Mouse (Mus musculus): ENCODE results near the gene Htr3b. TPM values are rescaled to one million over a fixed set of nuclear protein-coding genes. Genes with fewer than 3 reads are reported as not detected.
A peak's percentile ranks its signal among the peaks of the same experiment; 100 is the strongest.
"Not testable (repeated sequence)": the region's sequence is repeated elsewhere in the genome, so short reads cannot be mapped to it uniquely, and the experiment has no call there.

Gene Htr3b
- polyA plus RNA-seq, 1 experiment from 2014 or later: not detected

DNA sequence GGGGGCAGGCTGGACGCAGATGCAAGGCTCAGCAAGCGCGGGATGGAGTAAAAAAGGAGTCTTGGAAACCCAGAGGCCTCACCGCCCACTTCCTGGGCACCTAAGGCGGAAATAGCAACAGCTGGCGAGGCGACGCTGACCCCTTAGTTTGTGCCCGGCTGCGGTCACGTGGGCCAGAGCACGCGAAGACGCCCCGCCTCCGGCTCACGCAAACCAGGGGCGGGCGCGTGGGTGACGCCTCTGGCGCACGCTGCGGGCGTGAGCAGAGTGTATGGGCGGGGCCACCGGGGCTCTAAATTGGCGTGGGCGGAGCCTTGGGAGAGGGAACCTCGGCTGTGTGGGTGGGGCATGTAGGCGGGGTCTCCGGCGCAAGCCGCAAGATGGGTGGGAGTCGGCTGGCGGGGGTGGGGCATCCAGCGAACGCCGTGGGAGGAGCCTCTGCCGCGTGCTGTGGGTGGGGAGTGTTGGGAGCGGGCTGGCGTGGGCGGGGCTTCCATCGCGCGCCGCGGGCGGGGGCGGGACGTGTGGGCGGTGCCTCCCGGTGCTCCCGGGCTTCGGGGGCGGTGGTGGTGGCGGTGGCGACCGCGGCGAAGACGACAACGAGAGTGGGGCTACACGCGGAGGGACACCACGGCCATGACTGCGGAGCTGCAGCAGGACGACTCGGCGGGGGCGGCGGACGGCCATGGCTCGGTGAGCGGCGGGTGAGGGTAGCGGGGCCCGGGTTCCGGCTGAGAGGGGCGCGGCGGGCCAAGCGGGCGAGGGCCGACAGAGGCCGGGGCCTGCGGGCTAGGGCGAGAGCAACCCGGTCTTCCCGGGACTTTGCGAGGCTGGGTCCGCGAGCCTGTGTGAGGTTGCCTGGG lies 20.3 kb upstream of the Htr3b start, which contains the start of gene Usp28:
Usp28 (plus strand) TSS at position 531 of the 863 bp plus-strand sequence.
- peak; percentile 94 for ATAC-seq

DNA sequence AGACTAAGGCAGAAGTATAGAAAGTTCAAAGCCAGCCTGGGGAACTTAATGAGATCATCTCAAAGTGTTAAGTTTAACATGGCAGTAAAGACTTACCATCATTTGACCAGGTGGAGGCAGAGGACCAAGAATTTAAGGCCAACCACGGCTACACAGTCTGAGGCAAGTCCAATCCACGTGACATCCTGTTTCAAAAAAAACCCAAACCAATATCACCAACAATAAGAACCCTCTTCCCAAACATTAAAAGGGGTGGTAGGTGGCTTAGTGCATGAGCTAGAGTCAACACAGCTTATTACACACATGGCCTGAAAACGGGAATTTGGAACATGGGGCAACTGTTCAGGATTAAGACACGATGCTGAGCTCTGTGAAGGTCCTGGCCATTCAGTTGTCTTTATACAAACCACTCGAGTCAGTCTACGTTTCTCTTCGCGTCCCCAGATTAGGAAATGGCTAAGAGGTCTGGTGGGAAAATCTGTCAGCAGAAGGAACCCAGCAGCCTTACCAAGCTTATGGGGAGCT lies 19.6 kb upstream of the Htr3b start:
- Histone ChIP-seq H3K4me1 (replicated peaks; ENCODE audit: control insufficient read depth, insufficient read depth, low read length) (peaks cover 18% of the 10 kb centered on the region), H3K36me3 (ENCODE audit: control insufficient read depth, insufficient read depth) (no peaks in the 10 kb centered on the region), H3K27me3 (replicated peaks; ENCODE audit: control insufficient read depth, insufficient read depth, low read length) (no peaks in the 10 kb centered on the region; the same call in 1 of the 2 replicates), H3K9me3 (ENCODE audit: control insufficient read depth, low read length) (no peaks in the 10 kb centered on the region), H3K27ac (ENCODE audit: low read length) (peak overlapping the region; percentile 90), H3K4me3 (replicated peaks; ENCODE audit: low read length) (peak overlapping the region; percentile 64), H3K9ac (replicated peaks; ENCODE audit: low read depth, low read length) (peak overlapping the region; percentile 61), H3K4me2 (ENCODE audit: low read length) (peak overlapping the region; percentile 69)
- ATAC-seq: peak; percentile 16
- 33% methylated on average over 8 of the region's 8 CpGs for WGBS

More for the DNA sequence above, 20.3 kb upstream of the Htr3b start, which contains the start of gene Usp28:
- H3K4me2 ChIP-seq (ENCODE audit: low read length): peak within 1 kb of the TSS; percentile 69
- H3K4me3 ChIP-seq (replicated peaks; ENCODE audit: low read length): peak within 1 kb of the TSS; percentile 64
- peaks cover 18% of the 10 kb centered on the region for H3K4me1 ChIP-seq (replicated peaks; ENCODE audit: control insufficient read depth, insufficient read depth, low read length)
- H3K27ac ChIP-seq (ENCODE audit: low read length): peak within 1 kb of the TSS; percentile 90
- H3K27me3 ChIP-seq (replicated peaks; ENCODE audit: control insufficient read depth, insufficient read depth, low read length): no peaks in the 10 kb centered on the region; the same call in 1 of the 2 replicates
- peak within 1 kb of the TSS; percentile 72 for H3K9ac ChIP-seq (replicated peaks; ENCODE audit: low read depth, low read length)
- no peaks in the 10 kb centered on the region for H3K36me3 ChIP-seq (ENCODE audit: control insufficient read depth, insufficient read depth)
- WGBS: under 1% methylated on average over 80 of the region's 94 CpGs
- H3K9me3 ChIP-seq (ENCODE audit: control insufficient read depth, low read length): no peaks in the 10 kb centered on the region

DNA sequence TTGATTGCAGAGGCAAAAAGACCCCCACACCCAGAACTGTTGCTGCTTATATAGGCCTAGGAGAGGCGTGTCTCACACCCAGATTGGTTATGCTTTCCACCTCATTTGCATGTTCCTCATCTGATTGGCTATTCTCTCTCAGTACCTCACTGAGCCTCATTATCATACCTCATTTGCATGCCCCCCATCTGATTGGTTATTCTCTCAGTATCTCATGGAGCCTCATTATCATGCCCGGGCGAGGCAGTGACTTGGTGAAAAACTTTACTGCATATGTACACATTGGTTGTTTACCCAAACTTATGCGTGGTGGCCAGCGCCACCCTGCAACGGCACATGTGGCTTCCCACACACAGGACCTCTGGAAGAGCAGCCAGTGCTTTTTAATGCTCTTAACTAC lies 19.0 kb upstream of the Htr3b start:
- H3K4me1 ChIP-seq (replicated peaks; ENCODE audit: control insufficient read depth, insufficient read depth, low read length): peaks cover 17% of the 10 kb centered on the region
- H3K9ac ChIP-seq (replicated peaks; ENCODE audit: low read depth, low read length); H3K4me2 ChIP-seq (ENCODE audit: low read length); H3K9me3 ChIP-seq (ENCODE audit: control insufficient read depth, low read length); H3K36me3 ChIP-seq (ENCODE audit: control insufficient read depth, insufficient read depth); H3K4me3 ChIP-seq (replicated peaks; ENCODE audit: low read length); H3K27me3 ChIP-seq (replicated peaks; ENCODE audit: control insufficient read depth, insufficient read depth, low read length); ATAC-seq; H3K27ac ChIP-seq (ENCODE audit: low read length): not testable (repeated sequence)
- 91% methylated on average over 6 of the region's 6 CpGs for WGBS

DNA sequence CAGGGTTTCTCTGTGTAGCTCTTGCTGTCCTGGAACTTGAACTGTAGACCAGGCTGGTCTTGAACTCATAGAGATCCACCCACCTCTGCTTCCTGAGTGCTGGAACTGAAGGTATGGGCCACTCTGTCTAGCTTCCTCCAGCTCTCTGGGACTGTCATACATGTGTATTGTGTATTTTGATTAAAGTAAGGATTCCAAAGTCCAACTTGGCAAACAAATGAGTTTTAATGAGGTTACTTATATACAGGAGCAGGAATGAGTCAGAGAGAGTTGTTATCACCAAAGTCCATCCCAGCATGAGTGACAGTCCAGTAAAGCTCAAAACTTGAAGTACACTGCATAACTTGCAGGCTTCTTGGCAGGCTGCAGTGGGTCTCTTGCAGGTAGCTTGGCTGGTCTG lies 17.0 kb upstream of the Htr3b start:
- H3K4me2 ChIP-seq (ENCODE audit: low read length): no peak overlapping the region
- peaks cover 7% of the 10 kb centered on the region for H3K4me1 ChIP-seq (replicated peaks; ENCODE audit: control insufficient read depth, insufficient read depth, low read length)
- H3K4me3 ChIP-seq (replicated peaks; ENCODE audit: low read length): no peak overlapping the region
- H3K27me3 ChIP-seq (replicated peaks; ENCODE audit: control insufficient read depth, insufficient read depth, low read length): no peaks in the 10 kb centered on the region; the same call in 1 of the 2 replicates
- H3K9ac ChIP-seq (replicated peaks; ENCODE audit: low read depth, low read length): no peak overlapping the region
- no peaks in the 10 kb centered on the region for H3K36me3 ChIP-seq (ENCODE audit: control insufficient read depth, insufficient read depth)
- no peaks in the 10 kb centered on the region for H3K9me3 ChIP-seq (ENCODE audit: control insufficient read depth, low read length)
- no peak for ATAC-seq
- H3K27ac ChIP-seq (ENCODE audit: low read length): no peak overlapping the region

DNA sequence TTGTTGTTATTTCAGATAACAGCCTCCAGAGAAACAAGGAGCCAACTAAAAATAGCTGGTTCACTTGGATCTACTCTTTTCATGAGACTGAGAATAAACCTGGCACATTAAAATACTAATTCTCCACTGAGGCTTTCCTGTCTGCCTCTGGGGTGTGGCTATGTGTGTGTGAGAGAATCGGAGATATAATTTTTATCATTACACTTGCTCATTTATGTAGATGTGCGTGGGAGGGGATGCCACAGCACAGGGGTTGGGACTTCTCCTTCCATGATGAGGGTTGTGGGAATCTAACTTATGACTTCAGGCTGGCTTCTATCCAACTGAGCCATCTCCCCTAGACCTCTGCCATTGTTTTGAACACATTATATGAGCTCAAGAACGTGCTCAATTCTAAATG lies 16.0 kb upstream of the Htr3b start:
- H3K36me3 ChIP-seq (ENCODE audit: control insufficient read depth, insufficient read depth): no peaks in the 10 kb centered on the region
- no peak overlapping the region for H3K4me3 ChIP-seq (replicated peaks; ENCODE audit: low read length)
- ATAC-seq: no peak
- H3K9me3 ChIP-seq (ENCODE audit: control insufficient read depth, low read length): no peaks in the 10 kb centered on the region
- H3K9ac ChIP-seq (replicated peaks; ENCODE audit: low read depth, low read length): no peak overlapping the region
- no peak overlapping the region for H3K27ac ChIP-seq (ENCODE audit: low read length)
- H3K4me2 ChIP-seq (ENCODE audit: low read length): no peak overlapping the region
- 88% methylated on average over 3 of the region's 3 CpGs for WGBS
- no peaks in the 10 kb centered on the region for H3K27me3 ChIP-seq (replicated peaks; ENCODE audit: control insufficient read depth, insufficient read depth, low read length)
- peaks cover 4% of the 10 kb centered on the region; the same call in 1 of the 2 replicates for H3K4me1 ChIP-seq (replicated peaks; ENCODE audit: control insufficient read depth, insufficient read depth, low read length)

DNA sequence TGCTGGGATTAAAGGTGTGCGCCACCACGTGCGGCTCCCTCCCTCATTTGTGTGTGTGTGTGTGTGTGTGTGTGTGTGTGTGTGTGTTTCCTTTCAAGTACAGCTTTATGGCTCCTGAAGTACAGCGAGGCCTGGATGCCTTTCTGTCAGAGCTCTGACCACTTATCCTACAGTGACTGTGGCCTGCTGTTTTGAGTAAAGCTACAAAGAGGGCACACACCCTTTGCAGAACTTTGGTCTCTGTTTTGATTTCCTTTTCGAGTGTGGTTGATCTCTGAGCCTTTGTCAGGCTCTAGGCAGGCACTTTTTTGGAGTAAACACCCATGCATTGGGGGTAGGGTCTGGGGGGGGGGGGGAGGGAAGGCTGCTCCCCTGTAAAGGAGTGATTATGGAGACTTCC lies 15.6 kb upstream of the Htr3b start:
- no peak overlapping the region for H3K27ac ChIP-seq (ENCODE audit: low read length)
- H3K36me3 ChIP-seq (ENCODE audit: control insufficient read depth, insufficient read depth): no peaks in the 10 kb centered on the region
- no peak overlapping the region for H3K4me3 ChIP-seq (replicated peaks; ENCODE audit: low read length)
- H3K27me3 ChIP-seq (replicated peaks; ENCODE audit: control insufficient read depth, insufficient read depth, low read length): no peaks in the 10 kb centered on the region
- no peak overlapping the region for H3K9ac ChIP-seq (replicated peaks; ENCODE audit: low read depth, low read length)
- peaks cover 4% of the 10 kb centered on the region; the same call in 1 of the 2 replicates for H3K4me1 ChIP-seq (replicated peaks; ENCODE audit: control insufficient read depth, insufficient read depth, low read length)
- WGBS: 63% methylated on average over 4 of the region's 5 CpGs
- no peak overlapping the region for H3K4me2 ChIP-seq (ENCODE audit: low read length)
- no peaks in the 10 kb centered on the region for H3K9me3 ChIP-seq (ENCODE audit: control insufficient read depth, low read length)
- ATAC-seq: no peak

DNA sequence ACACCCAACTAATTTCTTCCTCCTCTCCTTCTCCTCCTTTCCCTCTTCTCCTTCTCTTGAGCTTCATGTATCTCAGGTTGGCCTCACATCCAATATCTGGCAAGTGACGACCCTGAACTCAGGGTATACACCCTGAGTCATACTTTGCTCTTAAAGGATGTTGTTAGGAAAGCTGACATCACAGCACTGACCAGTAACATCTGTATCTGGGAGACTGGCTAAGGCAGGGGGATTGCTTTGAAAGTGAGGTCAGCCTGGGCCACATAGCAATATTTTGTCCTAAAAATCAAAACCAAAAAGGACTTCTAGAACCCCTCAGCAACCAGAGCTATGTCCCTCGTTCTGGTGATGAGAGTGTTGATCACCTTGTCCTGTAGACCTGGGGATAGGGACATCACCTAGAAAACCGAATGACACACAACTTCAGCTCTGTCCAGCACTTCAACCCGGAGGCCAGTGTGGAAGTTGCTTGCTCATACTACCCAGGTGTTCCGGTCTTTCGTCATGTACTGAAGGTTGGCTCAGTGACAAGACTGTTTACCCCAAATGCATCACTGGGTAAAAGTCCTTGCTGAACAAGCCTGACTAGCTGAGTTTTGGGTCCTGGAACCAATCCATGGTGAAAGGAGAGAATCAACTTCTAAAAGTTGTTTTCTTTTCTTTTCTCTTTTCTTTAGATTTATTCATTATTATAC lies 12.0 kb upstream of the Htr3b start:
- no peaks in the 10 kb centered on the region for H3K9me3 ChIP-seq (ENCODE audit: control insufficient read depth, low read length)
- H3K27ac ChIP-seq (ENCODE audit: low read length): no peak overlapping the region
- no peaks in the 10 kb centered on the region for H3K36me3 ChIP-seq (ENCODE audit: control insufficient read depth, insufficient read depth)
- WGBS: 82% methylated on average over 6 of the region's 6 CpGs
- no peaks in the 10 kb centered on the region for H3K27me3 ChIP-seq (replicated peaks; ENCODE audit: control insufficient read depth, insufficient read depth, low read length)
- no peak overlapping the region for H3K4me3 ChIP-seq (replicated peaks; ENCODE audit: low read length)
- 0 out of 2 replicates have a peak, but pooled peaks cover 2% of the 10 kb centered on the region for H3K4me1 ChIP-seq (replicated peaks; ENCODE audit: control insufficient read depth, insufficient read depth, low read length)
- ATAC-seq: no peak
- H3K9ac ChIP-seq (replicated peaks; ENCODE audit: low read depth, low read length): no peak overlapping the region
- H3K4me2 ChIP-seq (ENCODE audit: low read length): no peak overlapping the region

DNA sequence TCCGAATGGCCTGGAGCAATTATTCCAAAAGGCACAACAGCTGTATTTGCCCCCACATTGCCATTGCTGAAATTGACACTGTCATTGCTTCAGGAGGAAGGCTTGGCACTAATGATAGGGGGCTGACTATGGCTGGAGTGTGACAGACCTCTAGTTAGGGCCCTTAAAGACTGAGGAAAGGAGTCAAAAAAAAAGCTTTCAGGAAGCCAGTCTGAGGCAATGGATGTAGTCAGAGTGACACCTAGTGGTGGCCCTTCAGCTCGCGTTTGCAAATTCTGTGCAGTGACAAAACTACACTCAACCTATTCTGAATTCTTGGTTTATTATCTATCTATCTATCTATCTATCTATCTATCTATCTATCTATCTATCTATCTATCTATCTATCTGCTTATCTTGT lies 7.7 kb upstream of the Htr3b start:
- 25% methylated on average over 3 of the region's 3 CpGs for WGBS
- no peak overlapping the region for H3K4me2 ChIP-seq (ENCODE audit: low read length)
- no peaks in the 10 kb centered on the region for H3K27me3 ChIP-seq (replicated peaks; ENCODE audit: control insufficient read depth, insufficient read depth, low read length)
- H3K4me1 ChIP-seq (replicated peaks; ENCODE audit: control insufficient read depth, insufficient read depth, low read length): 0 out of 2 replicates have a peak, but pooled peaks cover 2% of the 10 kb centered on the region
- 0 out of 2 replicates have a peak, but pooled peaks have one; percentile 43 for ATAC-seq
- no peak overlapping the region for H3K4me3 ChIP-seq (replicated peaks; ENCODE audit: low read length)
- H3K27ac ChIP-seq (ENCODE audit: low read length): no peak overlapping the region
- no peaks in the 10 kb centered on the region for H3K36me3 ChIP-seq (ENCODE audit: control insufficient read depth, insufficient read depth)
- H3K9ac ChIP-seq (replicated peaks; ENCODE audit: low read depth, low read length): no peak overlapping the region
- no peaks in the 10 kb centered on the region for H3K9me3 ChIP-seq (ENCODE audit: control insufficient read depth, low read length)

DNA sequence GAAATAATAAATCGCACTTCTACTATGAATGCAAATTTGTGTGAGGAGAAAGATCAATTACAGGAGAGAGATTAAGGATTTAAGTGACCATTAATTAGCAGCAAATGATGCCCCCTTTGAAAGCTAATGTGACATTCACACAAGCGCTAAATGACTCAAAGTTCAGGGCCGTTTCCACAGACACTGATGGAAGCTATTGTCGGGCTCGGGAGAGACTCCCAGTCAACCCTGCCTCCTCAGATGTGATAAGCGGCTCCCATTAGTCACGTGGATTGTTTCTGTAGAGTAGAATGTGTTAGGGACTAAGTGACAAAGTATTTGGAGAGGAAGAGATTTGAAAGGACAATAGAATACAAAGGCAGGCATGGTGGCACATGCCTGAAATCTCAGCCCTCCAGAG lies 2.7 kb downstream of the Htr3b start:
- Histone ChIP-seq H3K27ac (ENCODE audit: low read length) (no peak overlapping the region), H3K27me3 (replicated peaks; ENCODE audit: control insufficient read depth, insufficient read depth, low read length) (peaks cover 2% of the 10 kb centered on the region; the same call in 1 of the 2 replicates), H3K9me3 (ENCODE audit: control insufficient read depth, low read length) (no peaks in the 10 kb centered on the region), H3K4me3 (replicated peaks; ENCODE audit: low read length) (no peak overlapping the region), H3K4me1 (replicated peaks; ENCODE audit: control insufficient read depth, insufficient read depth, low read length) (peaks cover 8% of the 10 kb centered on the region; the same call in 1 of the 2 replicates), H3K4me2 (ENCODE audit: low read length) (no peak overlapping the region), H3K9ac (replicated peaks; ENCODE audit: low read depth, low read length) (no peak overlapping the region), H3K36me3 (ENCODE audit: control insufficient read depth, insufficient read depth) (no peaks in the 10 kb centered on the region)
- 7% methylated on average over 7 of the region's 7 CpGs for whole genome bisulfite sequencing
- ATAC-seq: no peak

Measured in forebrain, embryonic 16.5 days (tissue).